Mouse (Mus musculus) kidney, embryonic 14.5 days (tissue): ENCODE results near the gene Fblim1. TPM values are rescaled to one million over a fixed set of nuclear protein-coding genes. Genes with fewer than 3 reads are reported as not detected.

Experiments used
- ATAC-seq: fragments of 200-750 bp; cut with Nextera tagmentation; 2 replicates; pipeline ENCODE4 v1.8.0; 2017; ENCODE audit warnings: moderate number of reproducible peaks, mild to moderate bottlenecking, moderate TSS enrichment, moderate library complexity; ENCODE audit not compliant: low FRiP score, low TSS enrichment
- H3K27ac ChIP-seq: fragments of 300-500 bp; sonication (generic); 2 replicates; pipeline ENCODE4 v1.5.1; 2014; ENCODE audit warnings: low read depth, mild to moderate bottlenecking, low read length, moderate library complexity, mixed read lengths
- H3K27me3 ChIP-seq: fragments of 300-500 bp; sonication (generic); 2 replicates; pipeline ENCODE4 v1.6.1; 2014; ENCODE audit warnings: mild to moderate bottlenecking, low read length; ENCODE audit not compliant: control insufficient read depth, insufficient read depth
- H3K36me3 ChIP-seq: fragments of 300-500 bp; sonication (generic); 2 replicates; pipeline ENCODE4 v1.6.1; 2014; ENCODE audit warnings: low read length, mixed read lengths; ENCODE audit not compliant: control insufficient read depth, insufficient read depth
- H3K4me1 ChIP-seq: fragments of 300-500 bp; sonication (generic); 2 replicates; pipeline ENCODE4 v1.6.1; 2014; ENCODE audit warnings: low read length, mixed read lengths; ENCODE audit not compliant: control insufficient read depth, insufficient read depth
- H3K4me2 ChIP-seq: fragments of 300-500 bp; sonication (generic); replicated peaks from 2 replicates; pipeline ENCODE4 v1.6.1; 2014; ENCODE audit warnings: low read depth, mild to moderate bottlenecking, low read length
- H3K4me3 ChIP-seq: fragments of 300-500 bp; sonication (generic); 2 replicates; pipeline ENCODE4 v1.5.1; 2014; ENCODE audit warnings: mild to moderate bottlenecking, low read length
- H3K9ac ChIP-seq: fragments of 300-500 bp; sonication (generic); 2 replicates; pipeline ENCODE4 v1.6.1; 2014; ENCODE audit warnings: low read depth, mild to moderate bottlenecking, low read length, moderate library complexity
- H3K9me3 ChIP-seq: fragments of 300-500 bp; sonication (generic); 2 replicates; pipeline ENCODE4 v1.6.1; 2016; ENCODE audit warnings: low read length; ENCODE audit not compliant: control insufficient read depth
- whole genome bisulfite sequencing: fragments of 180-500 bp; shearing (Covaris S2); extraction: QIAGEN DNeasy Blood & Tissue Kit; methylation state at CpG from one replicate; pipeline ENCODE4 v1.1.7; 2014; 5-methylcytosine and 5-hydroxymethylcytosine counted together
- polyA plus RNA-seq: library from polyadenylated mRNA; unstranded; fragments of >200 nt; fragmentation: Nextera tagmentation; extraction: Ambion mirVana; gene quantifications from 2 replicates; pipeline ENCODE4 v1.2.1, GENCODE M21; 2014

Fblim1 gene
- polyA plus RNA-seq = 49.4 and 71.3 TPM in 2 replicates

- H3K4me1 ChIP-seq = peaks cover 16% of the 10 kb centered on the region; the same call in 1 of the 2 replicates
- H3K9ac ChIP-seq = no peak within 1 kb of the TSS
- no peak for ATAC-seq
- H3K27ac ChIP-seq = peak within 1 kb of the TSS; percentile 12; the same call in 1 of the 2 replicates
- H3K4me2 ChIP-seq = no peak within 1 kb of the TSS
- no peak within 1 kb of the TSS for H3K4me3 ChIP-seq
- no peaks in the 10 kb centered on the region for H3K27me3 ChIP-seq
- WGBS = 74% methylated on average over 11 of the region's 11 CpGs
- no peaks in the 10 kb centered on the region for H3K36me3 ChIP-seq
- H3K9me3 ChIP-seq = no peaks in the 10 kb centered on the region; the same call in 1 of the 2 replicates
Measured at GRCm38 (mm10) chr4:141605861-141606260, at the start of gene Fblim1. Gene Fblim1, minus strand, starts transcription at chr4:141606096.

GRCm38 (mm10) chr4:141654509-141654908 lies 48.6 kb upstream of the Fblim1 start:
- no peaks in the 10 kb centered on the region for H3K4me1 ChIP-seq
- no peak overlapping the region for H3K9ac ChIP-seq
- no peak overlapping the region for H3K4me2 ChIP-seq
- H3K36me3 ChIP-seq = peaks cover 21% of the 10 kb centered on the region; the same call in 1 of the 2 replicates
- H3K4me3 ChIP-seq = no peak overlapping the region
- no peaks in the 10 kb centered on the region for H3K27me3 ChIP-seq
- no peak for ATAC-seq
- 92% methylated on average over 6 of the region's 6 CpGs for WGBS
- no peaks in the 10 kb centered on the region for H3K9me3 ChIP-seq
- H3K27ac ChIP-seq = no peak overlapping the region

DNA sequence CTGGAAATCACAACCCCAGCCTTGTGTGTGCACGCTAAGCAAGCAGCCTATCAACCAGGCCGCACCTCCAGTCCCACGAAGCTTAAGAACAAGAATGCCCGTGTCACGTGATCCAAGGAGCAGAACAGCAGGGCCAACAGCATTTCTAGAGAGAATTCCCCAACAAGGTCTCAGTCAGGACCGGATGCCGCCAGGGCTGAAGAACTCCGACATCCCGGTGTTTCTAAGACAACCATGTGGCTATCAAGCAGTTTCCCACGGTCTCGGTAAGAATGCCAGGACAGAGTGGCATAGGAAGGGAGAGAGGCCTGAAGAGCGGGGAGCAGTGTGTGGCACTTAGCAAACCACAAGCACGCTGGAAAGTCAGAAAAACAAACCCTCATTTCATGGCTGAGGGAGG lies 47.9 kb upstream of the Fblim1 start:
- Histone ChIP-seq H3K36me3 (peaks cover 14% of the 10 kb centered on the region; the same call in 1 of the 2 replicates), H3K9me3 (no peaks in the 10 kb centered on the region), H3K9ac (no peak overlapping the region), H3K4me2 (no peak overlapping the region), H3K4me3 (no peak overlapping the region), H3K4me1 (no peaks in the 10 kb centered on the region), H3K27me3 (no peaks in the 10 kb centered on the region), H3K27ac (no peak overlapping the region)
- ATAC-seq = no peak
- 92% methylated on average over 13 of the region's 13 CpGs for WGBS

DNA sequence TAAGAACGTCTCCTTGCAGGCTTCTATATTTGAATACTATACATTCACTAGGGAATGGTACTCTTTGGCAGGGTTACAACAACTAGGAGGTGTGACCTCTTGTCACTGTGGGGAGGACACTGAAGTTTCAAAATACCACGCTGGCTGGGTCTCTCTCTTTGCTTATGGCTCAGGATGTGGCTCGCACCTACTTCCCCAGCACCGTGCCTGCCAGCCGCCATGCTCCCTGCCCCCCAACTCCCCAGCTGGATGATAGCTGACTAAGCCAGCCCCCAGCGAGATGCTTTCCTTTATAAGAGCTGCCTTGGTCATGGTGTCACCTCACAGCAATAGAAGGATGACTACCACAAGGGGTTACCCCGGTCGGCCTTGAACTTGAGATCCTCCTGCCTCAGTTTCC lies 47.1 kb upstream of the Fblim1 start:
- Histone ChIP-seq H3K36me3 (peaks cover 13% of the 10 kb centered on the region; the same call in 1 of the 2 replicates), H3K27me3 (no peaks in the 10 kb centered on the region), H3K9me3 (no peaks in the 10 kb centered on the region), H3K9ac (no peak overlapping the region), H3K4me1 (no peaks in the 10 kb centered on the region), H3K4me2 (no peak overlapping the region), H3K27ac (no peak overlapping the region), H3K4me3 (no peak overlapping the region)
- no peak for ATAC-seq
- 92% methylated on average over 8 of the region's 8 CpGs for WGBS

GRCm38 (mm10) chr4:141651944-141652343 lies 46.0 kb upstream of the Fblim1 start:
- H3K4me3 ChIP-seq = no peak overlapping the region
- H3K9ac ChIP-seq = no peak overlapping the region
- no peak overlapping the region for H3K27ac ChIP-seq
- no peak overlapping the region for H3K4me2 ChIP-seq
- H3K4me1 ChIP-seq = no peaks in the 10 kb centered on the region
- WGBS = 94% methylated on average over 10 of the region's 10 CpGs
- ATAC-seq = no peak
- no peaks in the 10 kb centered on the region for H3K27me3 ChIP-seq
- peaks cover 9% of the 10 kb centered on the region; the same call in 1 of the 2 replicates for H3K36me3 ChIP-seq
- no peaks in the 10 kb centered on the region for H3K9me3 ChIP-seq

- H3K9me3 ChIP-seq = no peaks in the 10 kb centered on the region
- WGBS = 89% methylated on average over 6 of the region's 6 CpGs
- no peak overlapping the region for H3K27ac ChIP-seq
- H3K36me3 ChIP-seq = peaks cover 8% of the 10 kb centered on the region; the same call in 1 of the 2 replicates
- H3K4me1 ChIP-seq = no peaks in the 10 kb centered on the region
- no peak overlapping the region for H3K4me2 ChIP-seq
- H3K9ac ChIP-seq = no peak overlapping the region
- no peaks in the 10 kb centered on the region for H3K27me3 ChIP-seq
- no peak for ATAC-seq
- H3K4me3 ChIP-seq = no peak overlapping the region
Measured at GRCm38 (mm10) chr4:141651286-141651685, 45.4 kb upstream of the Fblim1 start.

GRCm38 (mm10) chr4:141649244-141649643 lies 43.3 kb upstream of the Fblim1 start:
- Histone ChIP-seq H3K9me3 (no peaks in the 10 kb centered on the region), H3K9ac (no peak overlapping the region), H3K4me2 (no peak overlapping the region), H3K27ac (no peak overlapping the region), H3K36me3 (peaks cover 5% of the 10 kb centered on the region; the same call in 1 of the 2 replicates), H3K27me3 (no peaks in the 10 kb centered on the region), H3K4me1 (no peaks in the 10 kb centered on the region), H3K4me3 (no peak overlapping the region)
- 71% methylated on average over 6 of the region's 6 CpGs for WGBS
- ATAC-seq = no peak

DNA sequence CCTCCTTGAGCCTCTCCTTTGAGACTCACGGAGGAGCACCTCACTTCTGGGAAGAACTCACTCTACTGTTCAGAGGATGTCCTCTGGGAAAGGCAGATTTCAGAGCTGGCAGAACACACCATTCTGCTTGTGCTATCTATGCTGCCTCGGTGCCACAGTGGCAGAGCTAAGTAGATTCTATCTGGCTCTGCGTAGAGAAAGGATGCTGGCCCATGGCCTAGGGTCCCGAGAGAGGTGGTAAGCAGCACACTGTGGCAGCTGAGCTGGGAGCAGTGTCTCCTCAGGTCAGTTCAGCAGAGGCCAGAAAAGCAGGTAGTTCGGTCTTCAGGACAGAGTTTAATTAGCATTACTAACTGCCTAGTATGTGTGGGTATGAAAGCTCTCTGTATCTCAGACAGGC lies 42.4 kb upstream of the Fblim1 start:
- no peak overlapping the region for H3K4me3 ChIP-seq
- H3K9ac ChIP-seq = no peak overlapping the region
- no peaks in the 10 kb centered on the region for H3K9me3 ChIP-seq
- H3K4me1 ChIP-seq = peaks cover 7% of the 10 kb centered on the region
- no peak overlapping the region for H3K4me2 ChIP-seq
- 95% methylated on average over 5 of the region's 5 CpGs for WGBS
- no peaks in the 10 kb centered on the region for H3K27me3 ChIP-seq
- no peaks in the 10 kb centered on the region; the same call in 1 of the 2 replicates for H3K36me3 ChIP-seq
- no peak for ATAC-seq
- H3K27ac ChIP-seq = no peak overlapping the region

GRCm38 (mm10) chr4:141647187-141647586 lies 41.3 kb upstream of the Fblim1 start:
- no peak for ATAC-seq
- H3K36me3 ChIP-seq = no peaks in the 10 kb centered on the region; the same call in 1 of the 2 replicates
- no peak overlapping the region for H3K27ac ChIP-seq
- 91% methylated on average over 3 of the region's 3 CpGs for WGBS
- H3K4me1 ChIP-seq = peaks cover 9% of the 10 kb centered on the region
- H3K9ac ChIP-seq = no peak overlapping the region
- no peak overlapping the region for H3K4me3 ChIP-seq
- no peak overlapping the region for H3K4me2 ChIP-seq
- H3K9me3 ChIP-seq = no peaks in the 10 kb centered on the region
- no peaks in the 10 kb centered on the region for H3K27me3 ChIP-seq
